Mouse (Mus musculus): ENCODE data around the gene Otop3. TPM values are rescaled to one million over a fixed set of nuclear protein-coding genes. Genes with fewer than 3 reads are reported as not detected.
"Not testable (repeated sequence)": the region's sequence is repeated elsewhere in the genome, so short reads cannot be mapped to it uniquely, and the experiment has no call there.

Otop3 gene
- polyA plus RNA-seq, 1 experiment from 2014 or later = not detected

- H3K27ac ChIP-seq = peak overlapping the region; percentile 78
- H3K4me1 ChIP-seq = peaks cover 48% of the 10 kb centered on the region
- ATAC-seq (ENCODE audit: low FRiP score) = no peak
Measured at GRCm38 (mm10) chr11:115383701-115384474, 49.4 kb downstream of the Otop3 start.

GRCm38 (mm10) chr11:115384587-115384986 lies 50.1 kb downstream of the Otop3 start:
- no peaks in the 10 kb centered on the region for H3K9me3 ChIP-seq
- H3K36me3 ChIP-seq (replicated peaks) = peaks cover 6% of the 10 kb centered on the region
- 72% methylated on average over 5 of the region's 5 CpGs for WGBS
- ATAC-seq (ENCODE audit: low FRiP score) = no peak
- H3K27me3 ChIP-seq = no peaks in the 10 kb centered on the region
- H3K4me3 ChIP-seq (replicated peaks) = no peak overlapping the region
- peak overlapping the region; percentile 76 for H3K4me2 ChIP-seq
- peaks cover 48% of the 10 kb centered on the region for H3K4me1 ChIP-seq
- peak overlapping the region; percentile 33 for H3K9ac ChIP-seq
- H3K27ac ChIP-seq = no peak overlapping the region

More at GRCm38 (mm10) chr11:115383701-115384474, 49.4 kb downstream of the Otop3 start:
- Histone ChIP-seq H3K36me3 (replicated peaks) (peaks cover 4% of the 10 kb centered on the region; the same call in 1 of the 2 replicates), H3K4me2 (peak overlapping the region; percentile 76), H3K9me3 (no peaks in the 10 kb centered on the region), H3K27me3 (no peaks in the 10 kb centered on the region), H3K4me3 (replicated peaks) (peak overlapping the region; percentile 87), H3K9ac (peak overlapping the region; percentile 95)
- WGBS = 50% methylated on average over 16 of the region's 16 CpGs

- H3K27ac ChIP-seq; H3K4me3 ChIP-seq (replicated peaks); H3K4me2 ChIP-seq; H3K27me3 ChIP-seq; ATAC-seq (ENCODE audit: low FRiP score); H3K9me3 ChIP-seq; H3K9ac ChIP-seq: not testable (repeated sequence)
- H3K4me1 ChIP-seq = peaks cover 42% of the 10 kb centered on the region
- 92% methylated on average over 3 of the region's 3 CpGs for WGBS
- peaks cover 25% of the 10 kb centered on the region for H3K36me3 ChIP-seq (replicated peaks)
Measured at GRCm38 (mm10) chr11:115386859-115387258, 52.3 kb downstream of the Otop3 start.

GRCm38 (mm10) chr11:115391358-115391757 lies 56.8 kb downstream of the Otop3 start:
- ATAC-seq (ENCODE audit: low FRiP score) = no peak
- Histone ChIP-seq H3K4me1 (peaks cover 2% of the 10 kb centered on the region; the same call in 1 of the 2 replicates), H3K4me2 (no peak overlapping the region), H3K27me3 (no peaks in the 10 kb centered on the region), H3K4me3 (replicated peaks) (no peak overlapping the region), H3K9me3 (no peaks in the 10 kb centered on the region), H3K9ac (no peak overlapping the region), H3K27ac (no peak overlapping the region), H3K36me3 (replicated peaks) (peaks cover 70% of the 10 kb centered on the region)
- 91% methylated on average over 7 of the region's 7 CpGs for WGBS

GRCm38 (mm10) chr11:115393721-115394325 lies 59.3 kb downstream of the Otop3 start:
- H3K9ac ChIP-seq = no peak overlapping the region

More at GRCm38 (mm10) chr11:115393721-115394325, 59.3 kb downstream of the Otop3 start:
- Histone ChIP-seq H3K4me3 (replicated peaks) (no peak overlapping the region), H3K4me2 (no peak overlapping the region), H3K27ac (no peak overlapping the region), H3K9me3 (no peaks in the 10 kb centered on the region), H3K36me3 (replicated peaks) (peaks cover 71% of the 10 kb centered on the region), H3K27me3 (no peaks in the 10 kb centered on the region), H3K4me1 (no peaks in the 10 kb centered on the region)
- WGBS = 76% methylated on average over 34 of the region's 34 CpGs
- no peak for ATAC-seq (ENCODE audit: low FRiP score)

Other genes starting within 250 kb of the Otop3 start
- gene Rab37, start 243.3 kb upstream of the Otop3 start, polyA plus RNA-seq (2016; fragmentation: Nextera tagmentation; extraction: Ambion mirVana) = 0.80 and 1.2 TPM in 2 replicates
- gene Cd300lf, start 200.7 kb upstream of the Otop3 start, polyA plus RNA-seq (2016; fragmentation: Nextera tagmentation; extraction: Ambion mirVana) = 0.19 TPM in 1 of 2 replicates, not detected in the other
- gene Slc9a3r1, start 171.4 kb upstream of the Otop3 start, polyA plus RNA-seq (2016; fragmentation: Nextera tagmentation; extraction: Ambion mirVana) = 31.3 and 32.2 TPM in 2 replicates
- 7.9 and 8.4 TPM in 2 replicates for gene Tmem104, start 147.2 kb upstream of the Otop3 start, polyA plus RNA-seq (2016; fragmentation: Nextera tagmentation; extraction: Ambion mirVana)
- gene Nat9, start 146.9 kb upstream of the Otop3 start, polyA plus RNA-seq (2016; fragmentation: Nextera tagmentation; extraction: Ambion mirVana) = 16.0 and 16.6 TPM in 2 replicates
- 0.08 TPM in 1 of 2 replicates, not detected in the other for gene Grin2c, start 67.5 kb upstream of the Otop3 start, polyA plus RNA-seq (2016; fragmentation: Nextera tagmentation; extraction: Ambion mirVana)
- gene Fdxr, start 57.7 kb upstream of the Otop3 start, polyA plus RNA-seq (2016; fragmentation: Nextera tagmentation; extraction: Ambion mirVana) = 16.9 and 17.4 TPM in 2 replicates
- gene Fads6, start 37.1 kb upstream of the Otop3 start, polyA plus RNA-seq (2016; fragmentation: Nextera tagmentation; extraction: Ambion mirVana) = 0.26 and 0.37 TPM in 2 replicates
- not detected in 2 replicates for gene Otop2, start 27.6 kb upstream of the Otop3 start, polyA plus RNA-seq (2016; fragmentation: Nextera tagmentation; extraction: Ambion mirVana)
- gene Ush1g, start 12.7 kb upstream of the Otop3 start, polyA plus RNA-seq (2016; fragmentation: Nextera tagmentation; extraction: Ambion mirVana) = not detected in 2 replicates
- gene Hid1, start 33.0 kb downstream of the Otop3 start, polyA plus RNA-seq (2016; fragmentation: Nextera tagmentation; extraction: Ambion mirVana) = 33.7 and 36.4 TPM in 2 replicates
- 28.3 and 29.6 TPM in 2 replicates for gene Cdr2l, start 47.2 kb downstream of the Otop3 start, polyA plus RNA-seq (2016; fragmentation: Nextera tagmentation; extraction: Ambion mirVana)
- 222 and 232 TPM in 2 replicates for gene Mrpl58, start 69.0 kb downstream of the Otop3 start, polyA plus RNA-seq (2016; fragmentation: Nextera tagmentation; extraction: Ambion mirVana)
- gene Atp5h, start 85.2 kb downstream of the Otop3 start, polyA plus RNA-seq (2016; fragmentation: Nextera tagmentation; extraction: Ambion mirVana) = 843 and 857 TPM in 2 replicates
- 23.9 and 29.8 TPM in 2 replicates for gene Kctd2, start 85.4 kb downstream of the Otop3 start, polyA plus RNA-seq (2016; fragmentation: Nextera tagmentation; extraction: Ambion mirVana)
- not detected in 2 replicates for gene Trim80, start 105.8 kb downstream of the Otop3 start, polyA plus RNA-seq (2016; fragmentation: Nextera tagmentation; extraction: Ambion mirVana)
- gene Slc16a5, start 127.7 kb downstream of the Otop3 start, polyA plus RNA-seq (2016; fragmentation: Nextera tagmentation; extraction: Ambion mirVana) = not detected in 2 replicates
- 10.9 and 11.0 TPM in 2 replicates for gene Armc7, start 140.9 kb downstream of the Otop3 start, polyA plus RNA-seq (2016; fragmentation: Nextera tagmentation; extraction: Ambion mirVana)
- 72.0 and 80.3 TPM in 2 replicates for gene Nt5c, start 157.1 kb downstream of the Otop3 start, polyA plus RNA-seq (2016; fragmentation: Nextera tagmentation; extraction: Ambion mirVana)
- 1,151 and 1,196 TPM in 2 replicates for gene Jpt1, start 179.7 kb downstream of the Otop3 start, polyA plus RNA-seq (2016; fragmentation: Nextera tagmentation; extraction: Ambion mirVana)
- 1,429 and 1,474 TPM in 2 replicates for gene Sumo2, start 201.5 kb downstream of the Otop3 start, polyA plus RNA-seq (2016; fragmentation: Nextera tagmentation; extraction: Ambion mirVana)
- gene Nup85, start 229.7 kb downstream of the Otop3 start, polyA plus RNA-seq (2016; fragmentation: Nextera tagmentation; extraction: Ambion mirVana) = 194 and 199 TPM in 2 replicates